Mouse (Mus musculus) stomach, postnatal 0 days (tissue): ENCODE data around the gene Padi1. TPM values are rescaled to one million over a fixed set of nuclear protein-coding genes. Genes with fewer than 3 reads are reported as not detected.

Experiments used
- ATAC-seq: fragments of 200-750 bp; cut with Nextera tagmentation; 2 replicates; pipeline ENCODE4 v1.8.0; 2017; ENCODE audit not compliant: low FRiP score, low TSS enrichment
- DNase-seq: peaks from one replicate; pipeline ENCODE4 v3.0.0-alpha.2; 2016; ENCODE audit warnings: low spot score
- H3K27ac ChIP-seq: fragments of 300-500 bp; sonication (generic); replicated peaks from 2 replicates; pipeline ENCODE4 v1.5.1; 2014; ENCODE audit warnings: mild to moderate bottlenecking, control low read depth
- H3K27me3 ChIP-seq: fragments of 300-500 bp; sonication (generic); 2 replicates; pipeline ENCODE4 v1.6.1; 2014; ENCODE audit warnings: low read length; ENCODE audit not compliant: control insufficient read depth, insufficient read depth
- H3K36me3 ChIP-seq: fragments of 300-500 bp; sonication (generic); 2 replicates; pipeline ENCODE4 v1.6.1; 2014; ENCODE audit warnings: low read length, mixed read lengths; ENCODE audit not compliant: control insufficient read depth, insufficient read depth
- H3K4me1 ChIP-seq: fragments of 300-500 bp; sonication (generic); replicated peaks from 2 replicates; pipeline ENCODE4 v1.6.1; 2014; ENCODE audit warnings: antibody characterized with exemption; ENCODE audit not compliant: control insufficient read depth, insufficient read depth
- H3K4me2 ChIP-seq: fragments of 300-500 bp; sonication (generic); replicated peaks from 2 replicates; pipeline ENCODE4 v1.6.1; 2014; ENCODE audit warnings: low read depth, mild to moderate bottlenecking, control low read depth, moderate library complexity
- H3K4me3 ChIP-seq: fragments of 300-500 bp; sonication (generic); 2 replicates; pipeline ENCODE4 v1.5.1; 2014; ENCODE audit warnings: low read depth, low read length, control low read depth
- H3K9ac ChIP-seq: fragments of 300-500 bp; sonication (generic); 2 replicates; pipeline ENCODE4 v1.6.1; 2014; ENCODE audit warnings: mild to moderate bottlenecking, low read length, control low read depth, mixed read lengths
- H3K9me3 ChIP-seq: fragments of 300-500 bp; sonication (generic); 2 replicates; pipeline ENCODE4 v1.6.1; 2016; ENCODE audit warnings: low read length; ENCODE audit not compliant: control insufficient read depth
- CTCF ChIP-seq: IDR thresholded peaks from 2 replicates; pipeline ENCODE4 v1.5.1; 2016; ENCODE audit warnings: antibody characterized with exemption, low read depth, mild to moderate bottlenecking, moderate library complexity
- EP300 ChIP-seq: optimal IDR thresholded peaks from 2 replicates; pipeline ENCODE3; 2016; ENCODE audit warnings: antibody characterized with exemption
- WGBS: fragments of 180-500 bp; shearing (Covaris S2); extraction: QIAGEN DNeasy Blood & Tissue Kit; methylation state at CpG from one replicate; pipeline ENCODE4 v1.1.7; 2014; 5-methylcytosine and 5-hydroxymethylcytosine counted together
- polyA plus RNA-seq: library from polyadenylated mRNA; unstranded; fragments of >200 nt; fragmentation: Nextera tagmentation; extraction: Ambion mirVana; gene quantifications from 2 replicates; pipeline ENCODE4 v1.2.1, GENCODE M21; 2015

The Padi1 gene
- polyA plus RNA-seq, 1 experiment from 2014 or later: 1.3 TPM

- Histone ChIP-seq H3K4me1 (no peaks in the 10 kb centered on the region), H3K36me3 (no peaks in the 10 kb centered on the region), H3K9me3 (no peaks in the 10 kb centered on the region), H3K27me3 (no peaks in the 10 kb centered on the region), H3K27ac (no peak overlapping the region), H3K4me2 (no peak overlapping the region), H3K9ac (no peak overlapping the region), H3K4me3 (no peak overlapping the region)
- WGBS: 54% methylated on average over 8 of the region's 8 CpGs
- ATAC-seq (no peak), DNase-seq (no peak)
- TF ChIP-seq EP300 (no peak), CTCF (no peak)
Measured at GRCm38 (mm10) chr4:140853626-140854025, 8.0 kb upstream of the Padi1 start.

GRCm38 (mm10) chr4:140849310-140849709 is 3.7 kb upstream of the Padi1 start:
- Histone ChIP-seq H3K4me2 (no peak overlapping the region), H3K27ac (no peak overlapping the region), H3K9me3 (no peaks in the 10 kb centered on the region), H3K4me1 (no peaks in the 10 kb centered on the region), H3K36me3 (no peaks in the 10 kb centered on the region), H3K9ac (no peak overlapping the region), H3K4me3 (no peak overlapping the region), H3K27me3 (no peaks in the 10 kb centered on the region)
- DNase-seq (no peak), ATAC-seq (no peak)
- TF ChIP-seq CTCF (no peak), EP300 (no peak)
- 75% methylated on average over 11 of the region's 11 CpGs for WGBS

GRCm38 (mm10) chr4:140844991-140845390 is 587 bp downstream of the Padi1 start:
- H3K9ac ChIP-seq: no peak overlapping the region
- no peak overlapping the region for H3K4me2 ChIP-seq
- no peak for TF ChIP-seq EP300
- H3K27ac ChIP-seq: no peak overlapping the region
- WGBS: 38% methylated on average over 4 of the region's 4 CpGs
- DNase-seq: peak; percentile 35
- no peak overlapping the region for H3K4me3 ChIP-seq
- H3K4me1 ChIP-seq: no peaks in the 10 kb centered on the region
- no peak; the same call in 1 of the 2 replicates for ATAC-seq
- no peaks in the 10 kb centered on the region for H3K9me3 ChIP-seq
- H3K36me3 ChIP-seq: no peaks in the 10 kb centered on the region
- no peaks in the 10 kb centered on the region for H3K27me3 ChIP-seq

- WGBS: 60% methylated on average over 15 of the region's 15 CpGs
- Histone ChIP-seq H3K9me3 (no peaks in the 10 kb centered on the region), H3K4me2 (no peak overlapping the region), H3K9ac (no peak overlapping the region), H3K4me3 (no peak overlapping the region), H3K27ac (no peak overlapping the region), H3K27me3 (no peaks in the 10 kb centered on the region), H3K4me1 (no peaks in the 10 kb centered on the region), H3K36me3 (no peaks in the 10 kb centered on the region)
- TF ChIP-seq EP300 (no peak), CTCF (no peak)
- DNase-seq (no peak), ATAC-seq (no peak)
Measured at GRCm38 (mm10) chr4:140843670-140844280, 1.8 kb downstream of the Padi1 start.

- Histone ChIP-seq H3K4me2 (no peak overlapping the region), H3K9ac (no peak overlapping the region), H3K4me3 (no peak overlapping the region), H3K36me3 (no peaks in the 10 kb centered on the region), H3K27me3 (no peaks in the 10 kb centered on the region), H3K4me1 (no peaks in the 10 kb centered on the region), H3K27ac (no peak overlapping the region), H3K9me3 (no peaks in the 10 kb centered on the region)
- ATAC-seq (no peak), DNase-seq (no peak)
- TF ChIP-seq CTCF (no peak), EP300 (no peak)
- 53% methylated on average over 1 of the region's 1 CpGs for WGBS
Measured at GRCm38 (mm10) chr4:140842909-140843308, 2.7 kb downstream of the Padi1 start.

GRCm38 (mm10) chr4:140837879-140838278 is 7.7 kb downstream of the Padi1 start:
- Histone ChIP-seq H3K4me3 (no peak overlapping the region), H3K36me3 (no peaks in the 10 kb centered on the region), H3K4me1 (no peaks in the 10 kb centered on the region), H3K9ac (no peak overlapping the region), H3K27ac (no peak overlapping the region), H3K9me3 (no peaks in the 10 kb centered on the region), H3K4me2 (no peak overlapping the region), H3K27me3 (no peaks in the 10 kb centered on the region)
- DNase-seq: peak; percentile 81
- TF ChIP-seq CTCF (no peak), EP300 (no peak)
- 14% methylated on average over 8 of the region's 8 CpGs for WGBS
- ATAC-seq: peak; percentile 86
